Mouse (Mus musculus): ENCODE measurements around the gene Vmn1r130. TPM values are rescaled to one million over a fixed set of nuclear protein-coding genes. Genes with fewer than 3 reads are reported as not detected.
"Not testable (repeated sequence)": the region's sequence is repeated elsewhere in the genome, so short reads cannot be mapped to it uniquely, and the experiment has no call there.

Vmn1r130 gene
- polyA plus RNA-seq (2016; fragmentation: Nextera tagmentation; extraction: Ambion mirVana) = not detected in 2 replicates

- H3K36me3 ChIP-seq (replicated peaks); H3K27ac ChIP-seq; H3K4me2 ChIP-seq; ATAC-seq (ENCODE audit: low FRiP score); H3K9ac ChIP-seq; H3K4me3 ChIP-seq (replicated peaks); H3K9me3 ChIP-seq; H3K27me3 ChIP-seq; H3K4me1 ChIP-seq: not testable (repeated sequence)
- WGBS = no CpG with 5 or more reads among the region's 3 CpGs
These were observed at the start of gene Vmn1r130 for GRCm38 (mm10) chr7:21511480-21511879. Vmn1r130 (plus strand) TSS chr7:21511780.

- not testable (repeated sequence) for H3K27ac ChIP-seq; H3K9ac ChIP-seq; H3K4me3 ChIP-seq (replicated peaks); H3K4me1 ChIP-seq; H3K27me3 ChIP-seq; H3K9me3 ChIP-seq; ATAC-seq (ENCODE audit: low FRiP score); H3K4me2 ChIP-seq; H3K36me3 ChIP-seq (replicated peaks)
- no CpG with 5 or more reads among the region's 2 CpGs for WGBS
These were observed 34.4 kb downstream of the Vmn1r130 start, which contains the start of gene Vmn1r131 for GRCm38 (mm10) chr7:21545990-21546389. Vmn1r131 (minus strand) TSS chr7:21546090.

Other genes starting within 250 kb of the Vmn1r130 start
- gene Vmn1r125, start 239.6 kb upstream of the Vmn1r130 start, polyA plus RNA-seq (2016; fragmentation: Nextera tagmentation; extraction: Ambion mirVana) = not detected in 2 replicates
- not detected in 2 replicates for gene Vmn1r126, start 210.3 kb upstream of the Vmn1r130 start, polyA plus RNA-seq (2016; fragmentation: Nextera tagmentation; extraction: Ambion mirVana)
- gene Vmn1r127, start 191.9 kb upstream of the Vmn1r130 start, polyA plus RNA-seq (2016; fragmentation: Nextera tagmentation; extraction: Ambion mirVana) = not detected in 2 replicates
- gene Vmn1r128, start 162.4 kb upstream of the Vmn1r130 start, polyA plus RNA-seq (2016; fragmentation: Nextera tagmentation; extraction: Ambion mirVana) = not detected in 2 replicates
- not detected in 2 replicates for gene Vmn1r129, start 150.5 kb upstream of the Vmn1r130 start, polyA plus RNA-seq (2016; fragmentation: Nextera tagmentation; extraction: Ambion mirVana)
- gene Gm6882, start 79.0 kb upstream of the Vmn1r130 start, polyA plus RNA-seq (2016; fragmentation: Nextera tagmentation; extraction: Ambion mirVana) = not detected in 2 replicates
- gene Vmn1r131, start 34.3 kb downstream of the Vmn1r130 start, polyA plus RNA-seq (2016; fragmentation: Nextera tagmentation; extraction: Ambion mirVana) = not detected in 2 replicates
- gene Vmn1r132, start 102.3 kb downstream of the Vmn1r130 start, polyA plus RNA-seq (2016; fragmentation: Nextera tagmentation; extraction: Ambion mirVana) = not detected in 2 replicates
- gene Gm4175, start 249.7 kb downstream of the Vmn1r130 start, polyA plus RNA-seq (2016; fragmentation: Nextera tagmentation; extraction: Ambion mirVana) = not detected in 2 replicates

Data from forebrain, embryonic 12.5 days (tissue).